Mouse (Mus musculus) midbrain, postnatal 0 days (tissue): ENCODE measurements at regions not wholly inside any gene's neighbourhood (a gene's known extent, or its start where the extent isn't known, plus 50 kb on each side); places are given as distances from the start of the nearest gene placed in this dataset.

Experiments
- ATAC-seq: fragments of 200-750 bp; cut with Nextera tagmentation; 2 replicates; pipeline ENCODE4 v1.8.0; 2017; ENCODE audit warnings: moderate number of reproducible peaks, mild to moderate bottlenecking, moderate TSS enrichment, moderate library complexity; ENCODE audit not compliant: low FRiP score
- DNase-seq: peaks from one replicate; pipeline ENCODE4 v3.0.0-alpha.2; 2015; ENCODE audit warnings: low spot score
- H3K27ac ChIP-seq: fragments of 300-500 bp; sonication (generic); 2 replicates; pipeline ENCODE4 v1.5.1; 2014; ENCODE audit warnings: low read depth, mild to moderate bottlenecking, low read length, mixed read lengths
- H3K27me3 ChIP-seq: fragments of 300-500 bp; sonication (generic); 2 replicates; pipeline ENCODE4 v1.6.1; 2014; ENCODE audit warnings: low read length, control low read depth, mixed read lengths; ENCODE audit not compliant: insufficient read depth
- H3K36me3 ChIP-seq: fragments of 300-500 bp; sonication (generic); 2 replicates; pipeline ENCODE4 v1.6.1; 2014; ENCODE audit warnings: low read length, control low read depth, mixed read lengths; ENCODE audit not compliant: insufficient read depth
- H3K4me1 ChIP-seq: fragments of 300-500 bp; sonication (generic); 2 replicates; pipeline ENCODE4 v1.6.1; 2014; ENCODE audit warnings: mild to moderate bottlenecking, control low read depth, antibody characterized with exemption, low read length, mixed read lengths; ENCODE audit not compliant: insufficient read depth
- H3K4me2 ChIP-seq: fragments of 300-500 bp; sonication (generic); 2 replicates; pipeline ENCODE4 v1.6.1; 2014; ENCODE audit warnings: low read depth, mild to moderate bottlenecking, low read length, mixed read lengths; ENCODE audit not compliant: poor library complexity, severe bottlenecking
- H3K4me3 ChIP-seq: fragments of 300-500 bp; sonication (generic); 2 replicates; pipeline ENCODE4 v1.5.1; 2014; ENCODE audit warnings: low read depth, mild to moderate bottlenecking, low read length, moderate library complexity
- H3K9ac ChIP-seq: fragments of 300-500 bp; sonication (generic); replicated peaks from 2 replicates; pipeline ENCODE4 v1.6.1; 2014; ENCODE audit warnings: mild to moderate bottlenecking, low read length, moderate library complexity, mixed read lengths; ENCODE audit not compliant: poor library complexity, severe bottlenecking
- H3K9me3 ChIP-seq: fragments of 300-500 bp; sonication (generic); 2 replicates; pipeline ENCODE4 v1.6.1; 2016; ENCODE audit warnings: low read length, control low read depth
- CTCF ChIP-seq: IDR thresholded peaks from 2 replicates; pipeline ENCODE4 v1.5.1; 2016; ENCODE audit warnings: antibody characterized with exemption, mild to moderate bottlenecking
- WGBS: fragments of 180-500 bp; shearing (Covaris S2); extraction: QIAGEN DNeasy Blood & Tissue Kit; methylation state at CpG from one replicate; pipeline ENCODE4 v1.1.7; 2014; 5-methylcytosine and 5-hydroxymethylcytosine counted together

DNA sequence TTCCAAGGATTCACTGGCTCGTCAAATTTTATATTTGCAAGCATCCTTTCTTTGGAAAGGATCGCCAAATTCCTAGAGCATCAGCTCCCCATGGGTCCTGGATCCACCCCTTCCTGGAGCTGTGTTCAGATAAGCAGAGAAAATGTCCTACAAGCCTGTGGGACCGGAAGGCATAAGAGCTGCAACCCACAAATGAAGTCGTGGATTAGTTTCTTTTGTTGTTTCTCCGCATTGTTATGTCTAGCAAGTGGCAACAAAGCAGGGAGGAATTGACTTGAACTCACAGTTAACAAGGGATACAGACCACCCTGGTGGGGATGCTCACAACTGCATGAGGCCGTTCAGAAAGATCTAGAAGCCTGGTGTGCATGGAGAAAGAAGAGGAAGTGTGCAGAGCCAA is 406.4 kb downstream of the Med13l start:
- no peaks in the 10 kb centered on the region for H3K36me3 ChIP-seq
- ATAC-seq: no peak
- 45% methylated on average over 6 of the region's 6 CpGs for WGBS
- H3K27me3 ChIP-seq: no peaks in the 10 kb centered on the region
- no peak overlapping the region for H3K4me3 ChIP-seq
- no peak for DNase-seq
- no peak overlapping the region for H3K9ac ChIP-seq
- no peak overlapping the region for H3K4me2 ChIP-seq
- no peaks in the 10 kb centered on the region for H3K9me3 ChIP-seq
- no peak for TF ChIP-seq CTCF
- no peak overlapping the region for H3K27ac ChIP-seq
- H3K4me1 ChIP-seq: no peaks in the 10 kb centered on the region

DNA sequence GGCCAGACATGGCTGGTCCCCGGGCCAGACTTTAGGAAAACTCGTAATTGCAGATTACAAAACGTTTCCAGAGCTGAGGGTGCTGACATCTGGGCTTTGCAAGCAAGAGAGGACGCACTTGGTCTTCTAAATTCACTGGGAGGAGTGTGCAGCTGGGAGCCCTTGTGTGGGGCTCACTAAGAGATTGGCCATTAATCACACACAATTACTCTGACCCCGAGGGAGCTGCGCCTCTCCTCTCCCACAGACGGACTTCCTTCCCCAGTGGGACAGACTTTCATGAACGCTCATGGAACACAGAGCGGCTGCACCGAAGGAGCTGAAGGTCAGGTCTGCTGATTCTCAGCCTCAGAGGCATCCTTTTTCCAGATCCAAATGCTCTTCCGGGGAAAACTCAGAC is 407.2 kb downstream of the Med13l start:
- no peaks in the 10 kb centered on the region for H3K36me3 ChIP-seq
- no peaks in the 10 kb centered on the region for H3K4me1 ChIP-seq
- no peak overlapping the region for H3K27ac ChIP-seq
- H3K9ac ChIP-seq: no peak overlapping the region
- H3K4me2 ChIP-seq: no peak overlapping the region
- WGBS: 86% methylated on average over 11 of the region's 11 CpGs
- ATAC-seq (no peak), DNase-seq (no peak)
- no peak for TF ChIP-seq CTCF
- H3K9me3 ChIP-seq: no peaks in the 10 kb centered on the region
- no peak overlapping the region for H3K4me3 ChIP-seq
- no peaks in the 10 kb centered on the region for H3K27me3 ChIP-seq

DNA sequence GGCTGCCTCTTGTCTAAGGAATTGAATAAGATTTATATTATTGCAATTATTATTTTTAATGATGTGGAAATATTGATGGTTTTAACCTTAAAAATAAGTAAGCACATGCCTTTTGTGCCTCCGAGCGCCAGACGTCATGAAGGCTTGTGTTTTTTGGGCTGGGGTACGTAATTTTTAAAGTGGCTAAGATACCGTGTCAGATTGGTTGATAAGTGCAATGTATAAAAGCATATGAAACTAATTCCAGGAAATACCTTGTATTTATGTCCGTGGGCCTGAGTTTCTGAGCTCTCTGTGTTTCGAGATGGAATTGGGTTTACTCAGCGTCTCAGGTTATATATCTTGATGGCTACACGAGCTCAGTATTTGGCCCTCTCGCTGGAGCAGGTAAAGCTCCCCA is 414.7 kb downstream of the Med13l start:
- H3K4me2 ChIP-seq: no peak overlapping the region
- ATAC-seq (no peak), DNase-seq (no peak)
- no peak for TF ChIP-seq CTCF
- no peak overlapping the region for H3K4me3 ChIP-seq
- H3K27ac ChIP-seq: no peak overlapping the region
- no peaks in the 10 kb centered on the region for H3K4me1 ChIP-seq
- no peaks in the 10 kb centered on the region for H3K27me3 ChIP-seq
- H3K9me3 ChIP-seq: no peaks in the 10 kb centered on the region
- no peaks in the 10 kb centered on the region for H3K36me3 ChIP-seq
- no peak overlapping the region for H3K9ac ChIP-seq
- WGBS: 93% methylated on average over 10 of the region's 10 CpGs

DNA sequence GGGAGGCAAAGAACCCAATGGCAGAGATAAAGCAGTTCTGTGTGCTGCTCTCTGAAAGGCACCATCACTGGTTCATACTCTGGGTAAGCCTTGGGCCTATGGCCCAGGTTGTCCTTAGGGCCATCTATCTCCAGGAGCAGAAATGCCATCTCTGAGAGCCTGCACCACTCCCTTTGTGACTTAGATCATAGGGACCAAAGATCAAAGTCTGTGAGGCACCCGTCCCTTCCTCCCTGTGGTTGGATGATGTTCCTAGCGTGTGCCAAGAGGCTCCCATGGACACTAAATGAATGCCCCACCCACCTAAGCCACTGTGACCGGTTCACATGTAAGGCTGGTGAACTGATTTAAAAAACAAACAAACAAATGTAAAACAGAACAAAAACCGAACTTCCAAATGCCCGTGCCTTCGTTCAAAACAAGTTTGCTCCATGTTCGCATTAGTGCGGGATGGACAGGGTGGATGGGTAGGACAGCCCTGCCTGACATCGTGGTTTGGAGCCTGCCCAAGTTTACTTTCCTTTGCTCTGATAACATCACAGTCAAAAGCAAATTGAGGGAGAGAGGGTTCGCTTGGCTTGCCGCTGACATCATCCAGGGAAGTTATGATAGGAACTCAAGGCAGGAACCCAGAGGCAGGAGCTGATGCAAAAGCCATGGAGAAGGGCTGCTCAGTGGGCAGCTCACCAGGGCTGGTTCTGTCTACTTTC is 418.6 kb downstream of the Med13l start:
- ATAC-seq: no peak
- no peak for DNase-seq
- Histone ChIP-seq H3K9ac (no peak overlapping the region), H3K9me3 (no peaks in the 10 kb centered on the region), H3K27ac (no peak overlapping the region), H3K4me2 (no peak overlapping the region), H3K4me3 (no peak overlapping the region), H3K36me3 (no peaks in the 10 kb centered on the region), H3K4me1 (no peaks in the 10 kb centered on the region), H3K27me3 (no peaks in the 10 kb centered on the region)
- WGBS: 86% methylated on average over 11 of the region's 11 CpGs
- no peak for TF ChIP-seq CTCF

DNA sequence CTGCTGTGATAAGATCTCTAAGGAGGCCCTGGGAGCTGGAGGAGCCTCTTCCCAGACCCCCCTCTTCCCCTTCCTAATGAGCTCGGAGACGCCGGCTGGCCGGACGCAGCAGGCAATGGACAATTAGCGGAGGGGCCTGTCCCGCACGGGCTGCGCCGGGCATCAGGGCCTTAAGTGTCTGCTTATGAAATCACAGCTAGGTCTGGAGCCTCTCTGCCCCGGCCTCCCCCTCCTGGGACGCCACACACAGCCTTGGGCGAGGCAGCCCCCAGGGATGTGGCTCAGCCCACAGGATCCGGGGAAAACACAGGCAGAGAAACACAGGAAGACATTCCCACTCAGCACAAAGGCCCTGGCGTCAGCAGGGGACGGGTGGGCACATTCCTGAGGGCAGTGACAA is 420.6 kb downstream of the Med13l start:
- 50% methylated on average over 16 of the region's 16 CpGs for WGBS
- H3K27me3 ChIP-seq: no peaks in the 10 kb centered on the region
- no peak overlapping the region for H3K4me2 ChIP-seq

DNA sequence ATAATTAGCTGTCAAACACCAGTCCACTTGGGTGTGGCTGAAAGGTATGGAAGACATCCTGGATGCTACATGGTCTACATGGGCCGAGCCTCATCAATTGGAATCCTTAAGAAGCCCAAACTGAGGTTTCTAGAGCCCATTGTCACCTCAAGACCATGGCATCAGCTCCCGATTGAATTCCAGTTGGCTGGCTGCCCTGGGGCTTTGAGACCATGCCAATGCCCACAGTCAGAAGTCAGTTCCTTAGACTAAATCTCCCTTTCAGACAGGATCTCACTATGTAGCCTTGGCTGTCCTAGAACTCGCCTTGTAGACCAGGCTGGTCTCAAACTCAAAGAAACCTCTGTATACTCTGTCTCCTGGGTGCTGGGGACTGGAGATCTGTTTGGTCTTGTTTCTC is 423.8 kb downstream of the Med13l start:
- Histone ChIP-seq H3K4me3 (no peak overlapping the region), H3K9ac (no peak overlapping the region), H3K4me1 (no peaks in the 10 kb centered on the region), H3K27me3 (no peaks in the 10 kb centered on the region), H3K9me3 (no peaks in the 10 kb centered on the region), H3K36me3 (no peaks in the 10 kb centered on the region), H3K4me2 (no peak overlapping the region), H3K27ac (no peak overlapping the region)
- ATAC-seq (no peak), DNase-seq (no peak)
- 75% methylated on average over 3 of the region's 3 CpGs for WGBS
- no peak for TF ChIP-seq CTCF

More for the DNA sequence above, 420.6 kb downstream of the Med13l start:
- H3K27ac ChIP-seq: no peak overlapping the region
- no peaks in the 10 kb centered on the region for H3K4me1 ChIP-seq
- H3K36me3 ChIP-seq: no peaks in the 10 kb centered on the region
- H3K9me3 ChIP-seq: no peaks in the 10 kb centered on the region
- DNase-seq: no peak
- no peak for TF ChIP-seq CTCF
- H3K4me3 ChIP-seq: no peak overlapping the region
- H3K9ac ChIP-seq: no peak overlapping the region
- no peak for ATAC-seq
